11 mouse cellular contexts compared by ENCODE assay signal in genomic region chr14:108791296-108791695, GRCm38 (mm10).
A peak's percentile ranks its signal among the peaks of the same experiment; 100 is the strongest.
DNase-seq lines count a peak whose midpoint lies in the region.
"Had no signal": no experiment of that assay in that cellular context is flagged by ENCODE, and none has a peak within 500 bp of the region (broad histone marks: within the 10 kb centered on the region; RNA-seq: fewer than 3 reads in every experiment).

No protein-coding gene starts in this region.

- peak; percentile 31 for DNase-seq in layer of hippocampus, adult 11-12 months (ENCODE audit: low spot score)
- no peak for DNase-seq in layer of hippocampus, postnatal 36 days
- peak; percentile 33 to 35 for DNase-seq in cerebellum, postnatal 14 days
- peak; percentile 5 for DNase-seq in layer of hippocampus, adult 9-11 months
- peak; percentile 44 for DNase-seq in right cerebral cortex, postnatal 14 days
- no peak for DNase-seq in kidney, adult 9 months
- DNase-seq in adrenal gland, adult 8-10 months, result no peak
- DNase-seq: embryo, embryonic 11 days; lung, postnatal 10 days; spleen, adult 18-20 months; thymus, postnatal 36 days had no signal

Comparison
In these comparisons a context has a peak if more than half of its experiments do, and no peak if none do; other contexts are left out.
1. DNase-seq: peak in layer of hippocampus, adult 11-12 months (single experiment), cerebellum, postnatal 14 days (2 of 2), layer of hippocampus, adult 9-11 months (single experiment) and right cerebral cortex, postnatal 14 days (single experiment); none in layer of hippocampus, postnatal 36 days (0 of 2), kidney, adult 9 months (single experiment) and adrenal gland, adult 8-10 months (single experiment).